Mouse (Mus musculus) urinary bladder, adult 18-20 months (tissue): ENCODE data around the gene Grm2.
A peak's percentile ranks its signal among the peaks of the same experiment; 100 is the strongest.
"Not testable (repeated sequence)": the region's sequence is repeated elsewhere in the genome, so short reads cannot be mapped to it uniquely, and the experiment has no call there.

Experiments used
- DNase-seq, 2 experiments: peaks; one replicate each; pipeline ENCODE4 v3.0.0; 2022; ENCODE audit warnings: low spot score in 2 of 2, mixed read lengths in 2 of 2

Gene Grm2

GRCm38 (mm10) chr9:106652720-106653119 lies 3.2 kb downstream of the Grm2 start:
- DNase-seq, result no peak

DNA sequence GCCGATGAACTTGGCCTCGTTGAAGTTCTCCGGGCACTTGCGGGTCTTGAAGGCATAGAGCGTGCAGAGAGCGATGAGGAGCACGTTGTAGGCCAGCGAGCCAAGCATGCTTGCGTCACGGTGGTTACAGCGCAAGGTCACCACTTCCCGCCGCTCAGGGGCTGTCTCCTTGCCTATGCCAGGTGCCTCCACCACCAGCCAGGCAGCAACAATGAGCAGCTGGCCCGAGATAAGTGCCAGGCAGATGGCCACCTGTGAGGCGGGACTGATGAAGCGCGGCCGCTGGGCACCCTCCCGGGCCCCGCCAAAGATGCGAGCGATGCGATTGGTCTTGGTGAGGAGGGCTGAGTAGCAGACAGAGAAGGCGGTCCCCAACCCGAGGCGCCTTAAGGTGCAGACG lies 8.7 kb downstream of the Grm2 start:
- no peak for DNase-seq

- no peak for DNase-seq
Observed at GRCm38 (mm10) chr9:106645684-106646271, 10.1 kb downstream of the Grm2 start.

- DNase-seq, result no peak
Observed at GRCm38 (mm10) chr9:106643787-106644186, 12.1 kb downstream of the Grm2 start.

DNA sequence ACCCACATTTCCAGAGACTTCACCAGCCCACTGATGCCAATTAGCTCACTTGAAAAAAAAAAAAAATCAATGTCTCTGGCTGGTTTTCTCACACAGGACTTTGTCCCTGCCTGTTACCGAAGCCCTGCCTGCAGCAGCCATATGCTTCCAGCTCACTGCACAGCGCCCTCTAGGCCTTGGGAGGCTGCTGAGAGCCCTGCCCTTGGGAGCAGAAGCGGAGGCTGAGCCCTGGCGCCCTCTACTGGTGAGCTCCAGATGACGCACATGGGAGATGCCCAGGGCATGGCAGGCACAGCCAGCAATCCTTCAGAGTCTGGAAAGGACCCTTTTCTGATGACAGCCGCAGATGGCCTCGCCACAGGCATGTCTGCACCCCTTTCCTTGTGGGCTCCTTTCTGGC lies 12.8 kb downstream of the Grm2 start:
- peak in 1 of 2 experiments; percentile 21 for DNase-seq

- DNase-seq, result no peak
Observed at GRCm38 (mm10) chr9:106641346-106641745, 14.5 kb downstream of the Grm2 start.

GRCm38 (mm10) chr9:106638154-106638553 lies 17.7 kb downstream of the Grm2 start:
- no peak for DNase-seq

- DNase-seq, result no peak
Observed at GRCm38 (mm10) chr9:106632185-106632584, 23.7 kb downstream of the Grm2 start.

DNA sequence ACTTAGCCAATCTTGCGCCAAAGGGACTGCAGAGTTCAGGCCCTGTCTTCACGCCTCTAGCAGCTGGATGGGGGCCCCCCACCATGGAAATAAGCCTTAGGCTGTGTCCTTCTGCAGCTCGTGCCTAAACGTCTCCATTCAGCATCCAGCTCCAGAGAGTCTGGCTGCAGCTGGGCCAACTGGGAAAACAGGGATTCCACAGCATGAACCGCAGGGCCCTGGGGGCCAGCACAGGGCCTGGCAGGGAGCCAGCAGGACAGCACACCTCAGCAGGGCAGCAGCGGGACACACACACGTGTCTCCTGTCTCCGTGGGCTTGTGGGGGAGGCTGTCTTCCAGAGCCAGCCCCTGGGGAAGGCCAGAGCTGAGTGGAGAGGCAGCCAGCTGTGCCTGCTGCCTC lies 28.1 kb downstream of the Grm2 start:
- not testable (repeated sequence) for DNase-seq

GRCm38 (mm10) chr9:106626282-106626681 lies 29.6 kb downstream of the Grm2 start, which contains the start of gene Iqcf6:
Iqcf6 (plus strand) TSS chr9:106626582.
- DNase-seq, result no peak

- DNase-seq, result no peak
Observed at GRCm38 (mm10) chr9:106617496-106617895, 38.4 kb downstream of the Grm2 start.

DNA sequence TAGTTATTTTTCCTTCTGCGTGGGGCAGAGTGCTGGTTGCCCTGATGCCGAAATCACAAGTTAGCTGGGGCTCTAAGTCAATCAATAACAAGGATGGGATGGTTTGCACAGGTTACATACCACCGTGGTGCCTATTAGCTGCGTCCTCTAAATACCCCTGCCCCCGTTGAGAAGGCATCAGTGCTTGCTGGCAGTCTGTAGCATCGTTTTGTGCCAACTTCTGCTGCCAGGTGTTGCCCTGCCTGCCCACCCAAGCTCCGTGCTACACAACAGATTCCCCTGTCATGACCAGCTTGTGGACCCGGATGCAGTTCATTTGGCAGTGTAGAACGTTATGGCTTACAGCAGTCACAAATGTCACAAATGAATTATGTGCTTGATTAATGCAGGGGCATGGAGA lies 39.6 kb downstream of the Grm2 start:
- no peak for DNase-seq

DNA sequence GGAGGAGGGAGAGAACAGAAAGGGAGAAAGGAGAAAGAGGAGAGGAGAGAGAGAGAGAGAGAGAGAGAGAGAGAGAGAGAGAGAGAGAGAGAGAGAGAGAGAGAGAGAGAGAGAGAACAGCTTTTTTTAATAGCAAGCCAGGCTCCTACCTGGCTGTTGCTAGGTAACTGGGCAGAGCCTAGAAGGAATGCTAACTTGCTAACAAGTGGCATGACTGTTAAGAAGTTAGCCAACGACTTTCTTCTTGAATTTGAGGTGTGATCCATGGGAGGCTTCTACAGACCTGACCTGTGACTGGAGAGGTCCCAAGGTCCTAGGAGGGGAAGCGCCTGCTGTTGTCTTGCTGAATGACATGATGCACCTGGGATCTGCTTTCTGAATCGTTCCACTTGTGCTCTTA lies 41.3 kb downstream of the Grm2 start:
- DNase-seq, result no peak

DNA sequence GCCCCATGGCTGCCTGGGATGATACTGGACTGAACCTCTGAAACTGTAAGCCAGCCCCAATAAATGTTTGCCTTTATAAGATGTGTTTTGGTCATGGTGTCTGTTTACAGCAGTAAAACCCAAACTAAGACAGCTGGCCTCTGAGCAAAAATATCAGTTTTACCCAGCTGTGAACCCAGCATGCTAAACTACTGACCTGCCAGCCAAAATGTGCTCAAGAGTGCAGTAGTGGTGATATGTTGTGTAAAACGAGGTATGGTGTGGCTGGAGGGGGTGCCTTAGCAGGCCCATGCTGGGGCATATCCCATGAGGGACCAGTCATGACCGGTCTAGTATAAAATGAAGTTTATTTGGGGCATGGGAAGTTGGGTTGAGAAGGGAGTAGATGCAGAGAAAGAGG lies 41.9 kb downstream of the Grm2 start:
- no peak for DNase-seq

- DNase-seq, result no peak
Observed at GRCm38 (mm10) chr9:106610727-106611126, 45.2 kb downstream of the Grm2 start.

DNA sequence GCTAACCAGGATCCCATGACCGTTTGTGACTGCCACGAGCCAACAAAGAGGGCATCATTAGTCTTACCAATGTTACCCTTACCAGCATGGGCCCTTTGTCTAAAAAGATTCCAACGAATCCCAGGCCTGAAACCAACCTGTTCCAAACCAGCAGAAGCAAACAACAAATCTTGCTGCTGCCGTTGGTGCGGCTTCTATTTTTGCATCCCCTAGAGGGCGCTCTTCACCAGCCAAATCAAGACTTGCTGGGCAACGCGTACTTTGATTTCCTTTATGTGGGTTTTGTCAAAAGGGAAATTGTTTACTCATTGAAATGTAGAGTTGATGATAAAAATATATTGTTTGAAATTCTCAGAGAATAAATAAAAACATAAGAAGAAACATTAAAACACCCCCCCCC lies 55.3 kb downstream of the Grm2 start:
- peak in 1 of 2 experiments; percentile 6 for DNase-seq

GRCm38 (mm10) chr9:106598466-106598865 lies 57.4 kb downstream of the Grm2 start:
- no peak for DNase-seq

- no peak for DNase-seq
Observed at GRCm38 (mm10) chr9:106595836-106596235, 60.0 kb downstream of the Grm2 start.

- not testable (repeated sequence) for DNase-seq
Observed at GRCm38 (mm10) chr9:106595402-106595801, 60.5 kb downstream of the Grm2 start.
